Mouse (Mus musculus) small intestine, adult 2 months (tissue): ENCODE measurements at regions not wholly inside any gene's neighbourhood (a gene's known extent, or its start where the extent isn't known, plus 50 kb on each side); places are given as distances from the start of the nearest gene placed in this dataset.

Experiments
- H3K27ac ChIP-seq: fragments of 200-500 bp; 2 replicates; pipeline ENCODE4 v1.5.1; 2012; ENCODE audit warnings: low read depth, low read length, control low read depth, inconsistent platforms; ENCODE audit not compliant: insufficient read depth
- H3K27me3 ChIP-seq: fragments of 200-500 bp; 2 replicates; pipeline ENCODE4 v1.6.1; 2012; ENCODE audit warnings: mild to moderate bottlenecking, moderate library complexity, low read length, inconsistent platforms; ENCODE audit not compliant: control insufficient read depth, insufficient read depth
- H3K36me3 ChIP-seq: fragments of 200-500 bp; 2 replicates; pipeline ENCODE4 v1.6.1; 2012; ENCODE audit warnings: mild to moderate bottlenecking, low read length, control low read depth, inconsistent platforms; ENCODE audit not compliant: control insufficient read depth, insufficient read depth
- H3K4me1 ChIP-seq: fragments of 200-500 bp; 2 replicates; pipeline ENCODE4 v1.6.1; 2012; ENCODE audit warnings: low read length, inconsistent platforms, mixed read lengths; ENCODE audit not compliant: control insufficient read depth, insufficient read depth, insufficient read length
- H3K4me3 ChIP-seq: fragments of 200-500 bp; 2 replicates; pipeline ENCODE4 v1.5.1; 2012; ENCODE audit warnings: low read depth, mild to moderate bottlenecking, control low read depth, inconsistent platforms, low read length, moderate library complexity
- CTCF ChIP-seq: fragments of 200-500 bp; IDR thresholded peaks from 2 replicates; pipeline ENCODE4 v1.5.1; 2012; ENCODE audit warnings: low read depth, mild to moderate bottlenecking, control low read depth, inconsistent platforms, low read length, moderate library complexity, mixed read lengths; ENCODE audit not compliant: insufficient replicate concordance, insufficient read length; ENCODE audit errors: extremely low read depth
- POLR2A ChIP-seq: fragments of 200-500 bp; IDR thresholded peaks from 2 replicates; pipeline ENCODE4 v1.6.1; 2012; ENCODE audit warnings: low read depth, mild to moderate bottlenecking, control low read depth, inconsistent platforms, low read length, moderate library complexity
- WGBS: fragments of 180-500 bp; shearing (Covaris S2); methylation state at CpG from one replicate; pipeline ENCODE4 v1.1.7; 2018; 5-methylcytosine and 5-hydroxymethylcytosine counted together

GRCm38 (mm10) chr13:107918065-107918464 is 126.2 kb upstream of the Smim15 start:
- Histone ChIP-seq H3K27me3 (no peaks in the 10 kb centered on the region), H3K27ac (no peak overlapping the region), H3K4me3 (no peak overlapping the region), H3K4me1 (no peaks in the 10 kb centered on the region), H3K36me3 (no peaks in the 10 kb centered on the region)
- WGBS, result 84% methylated on average over 10 of the region's 10 CpGs
- no peak for TF ChIP-seq CTCF
- TF ChIP-seq POLR2A, result no peak

GRCm38 (mm10) chr13:107917564-107917963 is 126.7 kb upstream of the Smim15 start:
- WGBS, result 85% methylated on average over 3 of the region's 3 CpGs
- Histone ChIP-seq H3K36me3 (no peaks in the 10 kb centered on the region), H3K4me1 (no peaks in the 10 kb centered on the region), H3K27me3 (no peaks in the 10 kb centered on the region), H3K4me3 (no peak overlapping the region), H3K27ac (no peak overlapping the region)
- TF ChIP-seq CTCF (no peak), POLR2A (no peak)

GRCm38 (mm10) chr13:107910125-107910524 is 134.1 kb upstream of the Smim15 start:
- no peaks in the 10 kb centered on the region for H3K4me1 ChIP-seq
- no peak overlapping the region for H3K27ac ChIP-seq
- no peaks in the 10 kb centered on the region for H3K36me3 ChIP-seq
- no peak overlapping the region for H3K4me3 ChIP-seq
- TF ChIP-seq CTCF (no peak), POLR2A (no peak)
- H3K27me3 ChIP-seq, result no peaks in the 10 kb centered on the region
- 62% methylated on average over 7 of the region's 7 CpGs for WGBS

DNA sequence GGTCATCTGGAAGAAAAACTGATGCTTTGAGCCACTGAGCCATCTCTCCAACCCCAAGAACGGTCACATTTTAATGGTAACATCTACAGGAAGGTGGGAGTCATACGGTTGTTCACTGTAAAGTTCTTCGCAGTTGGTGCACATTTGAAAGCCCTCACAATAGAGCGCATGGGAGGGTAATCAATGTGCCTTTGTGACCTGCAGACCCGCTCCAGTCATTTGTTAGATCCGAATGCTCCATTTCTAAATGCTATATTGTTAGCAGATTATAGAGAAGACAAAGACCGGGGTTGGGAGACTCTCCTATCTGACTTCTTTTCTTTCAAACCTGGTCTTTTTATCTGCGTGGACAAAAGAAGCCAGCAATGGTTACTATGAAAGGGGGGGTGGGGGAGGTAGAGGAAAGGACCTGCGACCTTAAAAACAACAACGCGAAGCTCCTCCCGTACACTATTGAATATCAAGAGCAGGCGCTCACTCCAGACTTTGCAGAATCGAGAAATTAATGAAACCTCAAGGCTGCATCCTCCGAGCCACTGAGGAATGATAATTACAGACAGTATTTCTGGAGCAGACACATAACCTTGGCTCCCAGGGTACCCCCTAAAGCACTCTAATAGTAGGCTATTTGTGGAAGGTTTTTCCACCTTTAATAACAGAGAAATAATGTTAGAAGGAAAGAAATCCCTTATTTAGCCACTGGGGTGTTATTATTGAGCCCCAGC is 134.7 kb upstream of the Smim15 start:
- no peaks in the 10 kb centered on the region for H3K4me1 ChIP-seq
- no peak overlapping the region for H3K4me3 ChIP-seq
- H3K27ac ChIP-seq, result no peak overlapping the region
- WGBS, result 91% methylated on average over 15 of the region's 15 CpGs
- no peaks in the 10 kb centered on the region for H3K36me3 ChIP-seq
- TF ChIP-seq CTCF (no peak), POLR2A (no peak)
- no peaks in the 10 kb centered on the region for H3K27me3 ChIP-seq

DNA sequence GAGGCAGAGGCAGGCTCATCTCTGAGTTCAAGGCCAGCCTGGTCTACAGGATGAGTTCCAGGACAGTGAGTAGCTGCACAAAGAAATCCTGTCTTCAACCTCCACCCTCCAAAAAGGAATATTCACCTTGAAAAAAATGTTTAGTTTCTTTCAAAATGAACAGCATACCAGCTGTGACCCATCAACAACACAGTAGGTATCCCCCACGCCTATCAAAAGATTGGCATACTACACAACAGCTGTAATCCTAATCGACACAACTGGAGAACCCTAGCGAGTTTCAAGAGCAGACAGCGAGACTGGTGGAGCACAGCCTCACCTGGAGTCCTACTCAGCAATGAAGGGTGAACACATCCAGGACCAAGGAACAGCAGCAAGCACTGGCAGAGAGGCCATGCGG is 136.3 kb upstream of the Smim15 start:
- Histone ChIP-seq H3K27ac (no peak overlapping the region), H3K36me3 (no peaks in the 10 kb centered on the region), H3K4me3 (no peak overlapping the region), H3K27me3 (no peaks in the 10 kb centered on the region), H3K4me1 (no peaks in the 10 kb centered on the region)
- 97% methylated on average over 5 of the region's 5 CpGs for WGBS
- TF ChIP-seq POLR2A, result no peak
- TF ChIP-seq CTCF, result no peak

DNA sequence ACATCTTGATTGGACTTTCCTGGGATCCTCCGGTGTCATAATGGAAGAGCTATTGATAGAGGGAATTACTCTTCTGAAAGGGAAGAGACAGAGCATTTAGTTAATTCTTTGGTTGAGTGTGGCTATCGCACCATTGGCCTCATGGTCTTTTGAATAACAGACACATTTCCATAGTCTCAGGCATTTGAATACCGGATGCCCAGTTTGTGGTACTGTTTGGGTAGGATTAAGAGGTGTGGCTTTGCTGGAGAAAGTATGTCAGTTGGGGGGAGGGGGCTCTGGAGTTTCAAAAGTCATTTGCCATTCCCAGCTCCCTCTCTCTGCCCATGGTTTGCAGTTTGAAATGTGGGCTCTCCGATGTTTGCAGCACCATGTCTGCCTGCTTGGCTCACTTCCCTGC is 139.4 kb upstream of the Smim15 start:
- TF ChIP-seq CTCF (no peak), POLR2A (no peak)
- H3K4me3 ChIP-seq, result no peak overlapping the region
- H3K27me3 ChIP-seq, result no peaks in the 10 kb centered on the region
- no peaks in the 10 kb centered on the region for H3K36me3 ChIP-seq
- H3K27ac ChIP-seq, result no peak overlapping the region
- 90% methylated on average over 4 of the region's 4 CpGs for WGBS
- H3K4me1 ChIP-seq, result no peaks in the 10 kb centered on the region

DNA sequence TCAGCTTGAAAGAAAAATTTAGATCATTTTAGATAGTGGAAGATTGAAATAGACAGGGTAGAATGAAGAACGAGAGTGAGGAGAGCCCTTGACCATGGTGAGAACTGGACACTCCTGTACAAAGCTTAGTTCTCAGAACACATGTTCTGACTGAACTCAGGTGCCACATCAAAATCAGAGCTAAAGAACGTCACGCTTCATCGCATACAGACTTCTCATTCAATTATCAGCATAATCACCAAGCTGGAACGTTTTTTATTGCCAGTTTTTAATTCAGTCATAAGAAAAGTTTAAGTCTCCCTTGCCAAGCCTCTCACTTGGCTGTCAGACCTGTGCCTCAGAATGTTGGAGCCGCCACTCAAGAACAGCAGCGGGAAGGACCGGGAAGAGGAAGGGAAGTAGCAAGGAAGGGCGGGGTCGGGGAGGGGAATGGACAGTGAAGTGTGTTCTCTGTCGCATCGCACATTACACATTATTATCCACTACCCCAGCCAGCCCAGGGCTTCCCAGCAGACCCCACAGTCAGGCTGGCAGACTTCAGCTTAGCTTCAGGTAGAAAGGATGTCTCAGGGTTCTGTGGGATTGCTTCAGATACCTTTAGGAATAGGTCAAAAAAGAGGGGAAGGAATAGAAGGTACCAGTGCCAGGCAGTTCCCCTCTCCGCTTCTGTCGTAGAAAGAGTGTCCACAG is 140.1 kb upstream of the Smim15 start:
- no peak overlapping the region for H3K27ac ChIP-seq
- TF ChIP-seq CTCF (no peak), POLR2A (no peak)
- WGBS, result 77% methylated on average over 14 of the region's 14 CpGs
- H3K36me3 ChIP-seq, result no peaks in the 10 kb centered on the region
- H3K4me3 ChIP-seq, result no peak overlapping the region
- no peaks in the 10 kb centered on the region for H3K4me1 ChIP-seq
- no peaks in the 10 kb centered on the region for H3K27me3 ChIP-seq
